In genomic region chr3:116290041-116290815, GRCm38 (mm10) we compare ENCODE assay signal across 29 mouse cellular contexts. TPM values are rescaled to one million over a fixed set of nuclear protein-coding genes. Genes with fewer than 3 reads are reported as not detected.
"Had no signal": no experiment of that assay in that cellular context is flagged by ENCODE, and none has a peak within 500 bp of the region (broad histone marks: within the 10 kb centered on the region; RNA-seq: fewer than 3 reads in every experiment).

No protein-coding gene starts in this region.

- H3K27ac ChIP-seq: hindbrain, embryonic 13.5 days; hindbrain, embryonic 15.5 days; hindbrain, postnatal 0 days; kidney, embryonic 15.5 days; kidney, postnatal 0 days; layer of hippocampus, adult 2 months; left cerebral cortex, adult 2 months; limb, embryonic 13.5 days; limb, embryonic 15.5 days; liver, embryonic 12.5 days; liver, embryonic 14.5 days had no signal

- H3K9me3 ChIP-seq: heart, embryonic 10.5 days; heart, embryonic 12.5 days; hindbrain, embryonic 13.5 days; hindbrain, embryonic 15.5 days; kidney, embryonic 15.5 days; limb, embryonic 13.5 days; limb, embryonic 15.5 days; liver, embryonic 12.5 days had no signal

- H3K4me3 ChIP-seq: heart, embryonic 10.5 days; heart, embryonic 12.5 days; hindbrain, embryonic 13.5 days; hindbrain, embryonic 15.5 days; kidney, embryonic 15.5 days; layer of hippocampus, adult 2 months; left cerebral cortex, adult 2 months; limb, embryonic 13.5 days; limb, embryonic 15.5 days; liver, embryonic 12.5 days had no signal

- H3K4me2 ChIP-seq: heart, embryonic 12.5 days; hindbrain, embryonic 13.5 days; hindbrain, embryonic 15.5 days; kidney, embryonic 15.5 days; limb, embryonic 13.5 days; limb, embryonic 15.5 days; liver, embryonic 12.5 days had no signal

- DNase-seq: gastrocnemius, postnatal 14 days; gastrocnemius, postnatal 36 days; heart, adult 18-20 months; heart, postnatal 10 days; heart, postnatal 36 days; kidney, adult 11 months; kidney, adult 2 months; kidney, adult 9 months; kidney, postnatal 14 days; kidney, postnatal 36 days; left cerebral cortex, postnatal 4 days; lung, adult 18-20 months had no signal

- H3K4me1 ChIP-seq: hindbrain, embryonic 13.5 days; hindbrain, embryonic 15.5 days; kidney, embryonic 15.5 days; limb, embryonic 13.5 days; limb, embryonic 15.5 days; liver, embryonic 12.5 days had no signal

- H3K27me3 ChIP-seq: heart, embryonic 12.5 days; hindbrain, embryonic 13.5 days; hindbrain, embryonic 15.5 days; kidney, embryonic 15.5 days; limb, embryonic 13.5 days; limb, embryonic 15.5 days; liver, embryonic 12.5 days had no signal

- H3K9ac ChIP-seq: heart, embryonic 12.5 days; hindbrain, embryonic 13.5 days; hindbrain, embryonic 15.5 days; kidney, embryonic 15.5 days; limb, embryonic 13.5 days; limb, embryonic 15.5 days; liver, embryonic 12.5 days; liver, embryonic 14.5 days had no signal

- ATAC-seq: hindbrain, postnatal 0 days; intestine, embryonic 16.5 days; liver, embryonic 12.5 days had no signal

RNA-seq across cellular contexts. Expression of gene Gpr88, which starts 36.9 kb away (rescaled TPM):
- total RNA-seq: gastrocnemius, adult 8-10 months; gastrocnemius, postnatal 36 days; hematopoietic stem cell, adult 5-6 weeks; liver, adult 2 months had no signal
- polyA plus RNA-seq: heart, embryonic 12.5 days; liver, adult 2 months had no signal
